Mouse (Mus musculus) spleen, embryonic (tissue): ENCODE measurements at regions not wholly inside any gene's neighbourhood (a gene's known extent, or its start where the extent isn't known, plus 50 kb on each side); places are given as distances from the start of the nearest gene placed in this dataset.

ENCODE experiments used
- CTCF ChIA-PET: fragments of 350-600 bp; sonication (Branson Sonifier 250); formaldehyde crosslinking; loops from one replicate; lab custom pipeline; 2022; lab: Charles Lee

GRCm38 (mm10) chr1:71767076-71767475, 114.1 kb upstream of the Fn1 start:
- CTCF ChIA-PET: no interaction called here

- CTCF ChIA-PET: no interaction called here
These were observed 112.0 kb upstream of the Fn1 start for GRCm38 (mm10) chr1:71764951-71765350.

- CTCF ChIA-PET: no interaction called here
These were observed 110.5 kb upstream of the Fn1 start for GRCm38 (mm10) chr1:71763530-71763929.

GRCm38 (mm10) chr1:71760342-71760741, 107.3 kb upstream of the Fn1 start:
- CTCF ChIA-PET: no interaction called here

GRCm38 (mm10) chr1:71757236-71757635, 104.2 kb upstream of the Fn1 start:
- CTCF ChIA-PET: no interaction called here

GRCm38 (mm10) chr1:71756159-71756558, 103.2 kb upstream of the Fn1 start:
- CTCF ChIA-PET: no interaction called here

GRCm38 (mm10) chr1:71755435-71755834, 102.4 kb upstream of the Fn1 start:
- CTCF ChIA-PET: no interaction called here

- CTCF ChIA-PET: no interaction called here
These were observed 99.4 kb upstream of the Fn1 start for GRCm38 (mm10) chr1:71752351-71752750.

GRCm38 (mm10) chr1:71751601-71752000, 98.6 kb upstream of the Fn1 start:
- CTCF ChIA-PET: no interaction called here

GRCm38 (mm10) chr1:71735606-71736005, 82.6 kb upstream of the Fn1 start:
- CTCF ChIA-PET: no interaction called here

GRCm38 (mm10) chr1:71731623-71732022, 78.6 kb upstream of the Fn1 start:
- CTCF ChIA-PET: no interaction called here

- CTCF ChIA-PET: no interaction called here
These were observed 78.0 kb upstream of the Fn1 start for GRCm38 (mm10) chr1:71731011-71731410.

- CTCF ChIA-PET: no interaction called here
These were observed 75.9 kb upstream of the Fn1 start for GRCm38 (mm10) chr1:71728852-71729347.

GRCm38 (mm10) chr1:71723816-71724215, 70.8 kb upstream of the Fn1 start:
- CTCF ChIA-PET: no interaction called here

GRCm38 (mm10) chr1:71723039-71723397, 70.0 kb upstream of the Fn1 start:
- CTCF ChIA-PET: no interaction called here

- CTCF ChIA-PET: interaction anchor here (0.6 kb wide), 1 partner anchor 528 kb away, joined by 4 read pairs; no protein-coding TSS in a partner anchor
These were observed 69.4 kb upstream of the Fn1 start for GRCm38 (mm10) chr1:71722211-71723038.
